Comparison of ENCODE assay signal across 9 mouse cellular contexts in the genomic region with DNA sequence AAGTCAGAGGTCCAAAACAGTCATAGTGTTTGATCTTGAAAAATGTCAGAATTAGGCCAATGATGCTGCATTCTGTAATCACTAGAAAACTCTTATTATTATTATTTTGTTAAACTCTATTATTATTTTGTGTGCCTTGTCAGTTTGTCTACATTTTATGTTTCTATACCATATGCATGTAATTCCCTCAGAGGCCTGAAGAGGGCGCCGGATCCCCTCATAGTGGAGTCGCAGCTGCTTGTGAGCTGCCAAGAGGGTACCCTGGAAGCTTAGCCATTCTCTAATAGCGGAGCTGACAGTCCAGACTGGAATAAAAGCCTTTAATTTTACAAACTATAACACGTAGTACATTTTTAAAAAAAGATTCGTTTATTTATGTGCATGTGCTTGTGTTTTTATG.
DNase-seq lines count a peak whose midpoint lies in the region; ATAC-seq and TF ChIP-seq lines count a peak whose summit lies in the region.
"Had no signal": no experiment of that assay in that cellular context is flagged by ENCODE, and none has a peak within 500 bp of the region (broad histone marks: within the 10 kb centered on the region; RNA-seq: fewer than 3 reads in every experiment).

No protein-coding gene starts in this region.

- no peak for ATAC-seq in hindbrain, embryonic 11.5 days (ENCODE audit: low FRiP score)
- ATAC-seq in hindbrain, embryonic 16.5 days: no peak
- no peak for ATAC-seq in midbrain, embryonic 14.5 days (ENCODE audit: low FRiP score, low TSS enrichment)
- no peak for ATAC-seq in midbrain, embryonic 13.5 days
- no peak for ATAC-seq in stomach, postnatal 0 days (ENCODE audit: low FRiP score, low TSS enrichment)

- 19% methylated on average over 6 of the region's 6 CpGs for WGBS in hindbrain, embryonic 11.5 days
- WGBS in hindbrain, embryonic 16.5 days: 28% methylated on average over 6 of the region's 6 CpGs
- WGBS in midbrain, embryonic 14.5 days: 24% methylated on average over 6 of the region's 6 CpGs
- WGBS in midbrain, embryonic 13.5 days: 20% methylated on average over 6 of the region's 6 CpGs
- WGBS in stomach, postnatal 0 days: 19% methylated on average over 6 of the region's 6 CpGs
- WGBS in forebrain, embryonic 10.5 days: 19% methylated on average over 6 of the region's 6 CpGs

- TF ChIP-seq POLR2A in brain, embryonic 14.5 days (IDR thresholded peaks at IDR 0.05; ENCODE audit: borderline replicate concordance, extremely low read depth, insufficient read depth, insufficient read length, poor library complexity, severe bottlenecking): no peak

- no peak overlapping the region for H3K4me2 ChIP-seq in hindbrain, embryonic 11.5 days (replicated peaks; ENCODE audit: low read depth, low read length)
- H3K4me2 ChIP-seq in hindbrain, embryonic 16.5 days (ENCODE audit: low read length): no peak overlapping the region
- H3K4me2 ChIP-seq in midbrain, embryonic 14.5 days (ENCODE audit: low read length): no peak overlapping the region
- no peak overlapping the region for H3K4me2 ChIP-seq in midbrain, embryonic 13.5 days (replicated peaks)
- no peak overlapping the region for H3K4me2 ChIP-seq in stomach, postnatal 0 days (replicated peaks; ENCODE audit: low read depth)

- no peaks in the 10 kb centered on the region for H3K27me3 ChIP-seq in hindbrain, embryonic 11.5 days (ENCODE audit: control insufficient read depth, insufficient read depth, low read length)
- no peaks in the 10 kb centered on the region for H3K27me3 ChIP-seq in hindbrain, embryonic 16.5 days (replicated peaks; ENCODE audit: control insufficient read depth, insufficient read depth, low read length)
- no peaks in the 10 kb centered on the region for H3K27me3 ChIP-seq in midbrain, embryonic 14.5 days (ENCODE audit: control insufficient read depth, insufficient read depth, low read length)
- no peaks in the 10 kb centered on the region for H3K27me3 ChIP-seq in midbrain, embryonic 13.5 days
- H3K27me3 ChIP-seq in stomach, postnatal 0 days (ENCODE audit: control insufficient read depth, insufficient read depth, low read length): no peaks in the 10 kb centered on the region
- no peaks in the 10 kb centered on the region for H3K27me3 ChIP-seq in forebrain, embryonic 10.5 days (ENCODE audit: poor library complexity, severe bottlenecking)
- H3K27me3 ChIP-seq: megakaryocyte, embryonic 14.5 days had no signal

- H3K4me1 ChIP-seq in hindbrain, embryonic 11.5 days (replicated peaks; ENCODE audit: control insufficient read depth, insufficient read depth, low read length): no peaks in the 10 kb centered on the region
- 0 out of 2 replicates have a peak, but pooled peaks cover 3% of the 10 kb centered on the region for H3K4me1 ChIP-seq in hindbrain, embryonic 16.5 days (ENCODE audit: control insufficient read depth, insufficient read depth, low read depth, low read length)
- H3K4me1 ChIP-seq in midbrain, embryonic 14.5 days (ENCODE audit: control insufficient read depth, insufficient read depth, low read length): peaks cover 6% of the 10 kb centered on the region; the same call in 1 of the 2 replicates
- 0 out of 2 replicates have a peak, but pooled peaks cover 2% of the 10 kb centered on the region for H3K4me1 ChIP-seq in midbrain, embryonic 13.5 days (replicated peaks)
- no peaks in the 10 kb centered on the region for H3K4me1 ChIP-seq in stomach, postnatal 0 days (replicated peaks; ENCODE audit: control insufficient read depth, insufficient read depth)
- peaks cover 4% of the 10 kb centered on the region; the same call in 1 of the 2 replicates for H3K4me1 ChIP-seq in forebrain, embryonic 10.5 days
- H3K4me1 ChIP-seq: megakaryocyte, embryonic 14.5 days had no signal

- H3K4me3 ChIP-seq in hindbrain, embryonic 11.5 days (ENCODE audit: low read depth, low read length): no peak overlapping the region
- no peak overlapping the region for H3K4me3 ChIP-seq in hindbrain, embryonic 16.5 days (ENCODE audit: low read length)
- no peak overlapping the region for H3K4me3 ChIP-seq in midbrain, embryonic 14.5 days (replicated peaks; ENCODE audit: low read depth, low read length)
- no peak overlapping the region for H3K4me3 ChIP-seq in midbrain, embryonic 13.5 days (replicated peaks)
- H3K4me3 ChIP-seq in stomach, postnatal 0 days (ENCODE audit: low read depth, low read length): no peak overlapping the region
- no peak overlapping the region for H3K4me3 ChIP-seq in forebrain, embryonic 10.5 days
- H3K4me3 ChIP-seq: megakaryocyte, embryonic 14.5 days had no signal

- no peak overlapping the region for H3K27ac ChIP-seq in hindbrain, embryonic 11.5 days (ENCODE audit: low read depth, low read length)
- H3K27ac ChIP-seq in hindbrain, embryonic 16.5 days (ENCODE audit: low read depth, low read length): no peak overlapping the region
- no peak overlapping the region for H3K27ac ChIP-seq in midbrain, embryonic 14.5 days (replicated peaks; ENCODE audit: low read depth, low read length)
- no peak overlapping the region for H3K27ac ChIP-seq in midbrain, embryonic 13.5 days
- no peak overlapping the region for H3K27ac ChIP-seq in stomach, postnatal 0 days (replicated peaks)
- H3K27ac ChIP-seq in forebrain, embryonic 10.5 days: no peak overlapping the region

- no peak overlapping the region for H3K9ac ChIP-seq in hindbrain, embryonic 11.5 days (ENCODE audit: low read depth, low read length)
- H3K9ac ChIP-seq in hindbrain, embryonic 16.5 days (ENCODE audit: low read depth, low read length): no peak overlapping the region
- H3K9ac ChIP-seq in midbrain, embryonic 14.5 days (replicated peaks; ENCODE audit: low read length): no peak overlapping the region
- no peak overlapping the region for H3K9ac ChIP-seq in midbrain, embryonic 13.5 days (replicated peaks)
- no peak overlapping the region for H3K9ac ChIP-seq in stomach, postnatal 0 days (ENCODE audit: low read length)

- H3K9me3 ChIP-seq in hindbrain, embryonic 11.5 days (ENCODE audit: control insufficient read depth, low read length): no peaks in the 10 kb centered on the region
- H3K9me3 ChIP-seq in hindbrain, embryonic 16.5 days (ENCODE audit: control insufficient read depth, low read length): no peaks in the 10 kb centered on the region
- no peaks in the 10 kb centered on the region for H3K9me3 ChIP-seq in midbrain, embryonic 14.5 days (ENCODE audit: control insufficient read depth, low read length)
- H3K9me3 ChIP-seq in midbrain, embryonic 13.5 days: no peaks in the 10 kb centered on the region
- no peaks in the 10 kb centered on the region for H3K9me3 ChIP-seq in stomach, postnatal 0 days (ENCODE audit: control insufficient read depth, low read length)
- no peaks in the 10 kb centered on the region for H3K9me3 ChIP-seq in forebrain, embryonic 10.5 days
- H3K9me3 ChIP-seq: megakaryocyte, embryonic 14.5 days had no signal

- DNase-seq in hindbrain, embryonic 11.5 days (ENCODE audit: low spot score): peak; percentile 57
- DNase-seq in midbrain, embryonic 14.5 days: peak; percentile 51
- peak; percentile 60 for DNase-seq in brain, embryonic 14.5 days (ENCODE audit: low read depth)
- DNase-seq in stomach, postnatal 0 days (ENCODE audit: low spot score): no peak
- no peak for DNase-seq in ovary, adult 18-20 months (ENCODE audit: low spot score)
- DNase-seq in forebrain, embryonic 10.5 days (ENCODE audit: extremely low spot score, low spot score): no peak

- TF ChIP-seq CTCF in brain, embryonic 14.5 days (IDR thresholded peaks at IDR 0.05; ENCODE audit: borderline replicate concordance, extremely low read depth, insufficient read depth, insufficient read length): peak; percentile 67
- peak; percentile 64 for TF ChIP-seq CTCF in stomach, postnatal 0 days (IDR thresholded peaks at IDR 0.05; ENCODE audit: low read depth)

- H3K36me3 ChIP-seq in hindbrain, embryonic 11.5 days (ENCODE audit: control insufficient read depth, insufficient read depth, low read length): no peaks in the 10 kb centered on the region
- H3K36me3 ChIP-seq in hindbrain, embryonic 16.5 days (ENCODE audit: control insufficient read depth, insufficient read depth, low read length): no peaks in the 10 kb centered on the region
- H3K36me3 ChIP-seq in midbrain, embryonic 14.5 days (ENCODE audit: control insufficient read depth, insufficient read depth, low read length): no peaks in the 10 kb centered on the region
- no peaks in the 10 kb centered on the region for H3K36me3 ChIP-seq in midbrain, embryonic 13.5 days
- H3K36me3 ChIP-seq in stomach, postnatal 0 days (ENCODE audit: control insufficient read depth, insufficient read depth, low read length): no peaks in the 10 kb centered on the region
- no peaks in the 10 kb centered on the region for H3K36me3 ChIP-seq in forebrain, embryonic 10.5 days (replicated peaks)

- TF ChIP-seq EP300 in stomach, postnatal 0 days (optimal IDR thresholded peaks at IDR 0.05): no peak

Comparison
In these comparisons a context has a peak if more than half of its experiments do, and no peak if none do; other contexts are left out.
1. DNase-seq: peak in hindbrain, embryonic 11.5 days (single experiment), midbrain, embryonic 14.5 days (single experiment) and brain, embryonic 14.5 days (single experiment); none in stomach, postnatal 0 days (single experiment), ovary, adult 18-20 months (single experiment) and forebrain, embryonic 10.5 days (single experiment).